Mouse (Mus musculus) spleen, adult 2 months (tissue): ENCODE data around the gene Zfp68. TPM values are rescaled to one million over a fixed set of nuclear protein-coding genes. Genes with fewer than 3 reads are reported as not detected.

Experiments used
- DNase-seq, 2 experiments: peaks; one replicate each; pipeline versions ENCODE4 v3.0.0 to v3.0.0-alpha.2; 2012 to 2021; ENCODE audit warnings: low spot score in 2 of 2, low read depth in 1 of 2
- H3K27ac ChIP-seq: fragments of 200-500 bp; 2 replicates; pipeline ENCODE4 v1.5.1; 2012; ENCODE audit warnings: low read length, inconsistent platforms; ENCODE audit not compliant: insufficient read depth
- H3K27me3 ChIP-seq: fragments of 200-500 bp; 2 replicates; pipeline ENCODE4 v1.6.1; 2012; ENCODE audit warnings: mild to moderate bottlenecking, moderate library complexity, low read length, inconsistent platforms; ENCODE audit not compliant: control insufficient read depth, insufficient read depth
- H3K36me3 ChIP-seq: fragments of 200-500 bp; 2 replicates; pipeline ENCODE4 v1.6.1; 2012; ENCODE audit warnings: mild to moderate bottlenecking, low read length, inconsistent platforms; ENCODE audit not compliant: control insufficient read depth, insufficient read depth
- H3K4me1 ChIP-seq: fragments of 200-500 bp; 2 replicates; pipeline ENCODE4 v1.6.1; 2011; ENCODE audit warnings: inconsistent platforms; ENCODE audit not compliant: control insufficient read depth, insufficient read depth, insufficient read length
- H3K4me3 ChIP-seq: fragments of 200-500 bp; 2 replicates; pipeline ENCODE4 v1.5.1; 2011; ENCODE audit warnings: mild to moderate bottlenecking, inconsistent platforms; ENCODE audit not compliant: insufficient read depth, insufficient read length; ENCODE audit errors: extremely low read depth
- CTCF ChIP-seq: fragments of 200-500 bp; IDR thresholded peaks from 2 replicates; pipeline ENCODE4 v1.5.1; 2011; ENCODE audit warnings: mild to moderate bottlenecking, inconsistent platforms; ENCODE audit not compliant: insufficient read depth, insufficient read length, insufficient replicate concordance; ENCODE audit errors: extremely low read depth
- POLR2A ChIP-seq: fragments of 200-500 bp; IDR thresholded peaks from 2 replicates; pipeline ENCODE4 v1.6.1; 2011; ENCODE audit warnings: low read depth, low read length, inconsistent platforms
- WGBS: fragments of 180-500 bp; shearing (Covaris S2); methylation state at CpG from one replicate; pipeline ENCODE4 v1.1.7; 2018; 5-methylcytosine and 5-hydroxymethylcytosine counted together
- polyA plus RNA-seq: library from polyadenylated mRNA; depleted of rRNA; stranded (reverse); fragments of >200 nt; gene quantifications from 2 replicates; pipeline ENCODE4 v1.2.3, GENCODE M21; 2012; rRNA removed

The Zfp68 gene
- 3.2 and 3.3 TPM in 2 replicates for polyA plus RNA-seq

DNA sequence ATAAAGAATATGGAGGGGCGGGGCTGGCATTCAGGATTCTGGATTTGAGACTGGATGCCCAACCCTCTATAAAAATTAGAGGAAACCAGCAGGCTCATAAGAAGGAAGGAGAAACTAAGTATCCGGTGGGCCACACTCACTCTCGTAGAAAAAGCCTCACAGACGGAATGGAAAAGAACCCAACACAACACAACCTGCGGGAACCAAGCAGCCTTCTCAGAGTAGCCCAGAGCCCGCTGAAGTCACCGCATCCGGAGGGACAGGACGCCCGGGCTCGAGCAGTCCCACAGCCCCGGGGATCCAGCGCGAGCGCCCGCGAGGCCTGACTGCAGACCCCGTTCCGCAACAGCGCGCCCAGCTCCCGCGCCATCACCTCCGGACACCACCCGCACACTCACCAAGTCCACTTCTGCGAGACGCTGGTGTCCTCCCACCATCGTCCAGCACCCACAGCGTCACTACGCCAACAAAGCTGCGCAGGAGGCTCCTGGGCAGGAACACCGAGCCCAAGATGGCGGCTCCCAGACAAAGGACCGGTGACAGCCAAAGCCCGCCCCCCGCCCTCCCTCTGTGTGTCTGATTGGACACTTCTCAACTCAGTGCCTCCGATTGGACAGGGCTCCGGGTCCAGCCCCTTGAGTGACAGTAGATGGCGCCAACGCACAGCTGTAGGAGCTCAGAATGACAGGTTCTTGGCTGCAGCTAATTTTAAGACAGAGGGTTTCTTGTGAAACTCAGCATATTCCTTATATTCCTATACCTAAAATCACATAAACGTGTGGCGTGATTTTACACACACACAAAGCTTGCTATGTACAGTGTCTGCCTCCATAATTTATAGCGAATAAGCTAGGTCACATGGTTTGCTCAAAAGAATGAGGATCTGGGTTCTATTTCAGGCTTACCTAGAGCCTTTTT, at the start of gene Zfp68:
TSS of gene Zfp68 (minus strand) at position 551 of the 918 bp plus-strand sequence.
- Histone ChIP-seq H3K36me3 (peaks cover 16% of the 10 kb centered on the region), H3K27me3 (no peaks in the 10 kb centered on the region), H3K27ac (peak within 1 kb of the TSS; percentile 93), H3K4me1 (peaks cover 2% of the 10 kb centered on the region; the same call in 1 of the 2 replicates), H3K4me3 (peak within 1 kb of the TSS; percentile 86)
- TF ChIP-seq POLR2A (peak; percentile 89), CTCF (peak; percentile 28; the same call in 1 of the 2 replicates)
- peak; percentile 89 to 94 for DNase-seq
- under 1% methylated on average over 43 of the region's 43 CpGs for WGBS

DNA sequence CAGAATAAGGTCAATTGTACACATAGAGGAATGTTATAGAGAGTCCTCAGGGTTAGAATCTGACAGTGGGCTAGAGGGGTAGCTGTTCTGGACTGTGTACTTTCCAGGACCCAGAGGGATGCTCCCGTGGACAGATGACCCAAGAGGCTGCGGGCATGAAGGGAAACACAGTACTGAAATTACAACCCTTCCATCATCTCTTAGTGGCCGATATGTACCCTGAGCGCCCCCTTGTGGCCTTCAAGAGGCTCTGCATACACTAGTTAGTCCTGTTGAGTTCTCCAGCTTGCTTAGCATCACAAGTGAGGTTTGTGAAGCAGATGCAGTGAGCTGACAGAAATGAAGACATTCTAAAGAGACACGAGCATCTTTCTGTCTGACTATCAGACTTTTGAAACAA, 39.4 kb upstream of the Zfp68 start:
- no peaks in the 10 kb centered on the region for H3K4me1 ChIP-seq
- no peak for TF ChIP-seq POLR2A
- peak; percentile 66; the same call in 1 of the 2 replicates for TF ChIP-seq CTCF
- H3K36me3 ChIP-seq: no peaks in the 10 kb centered on the region
- 9% methylated on average over 5 of the region's 5 CpGs for WGBS
- H3K27me3 ChIP-seq: no peaks in the 10 kb centered on the region
- H3K4me3 ChIP-seq: no peak overlapping the region
- peak; percentile 17 to 59 for DNase-seq
- no peak overlapping the region for H3K27ac ChIP-seq

DNA sequence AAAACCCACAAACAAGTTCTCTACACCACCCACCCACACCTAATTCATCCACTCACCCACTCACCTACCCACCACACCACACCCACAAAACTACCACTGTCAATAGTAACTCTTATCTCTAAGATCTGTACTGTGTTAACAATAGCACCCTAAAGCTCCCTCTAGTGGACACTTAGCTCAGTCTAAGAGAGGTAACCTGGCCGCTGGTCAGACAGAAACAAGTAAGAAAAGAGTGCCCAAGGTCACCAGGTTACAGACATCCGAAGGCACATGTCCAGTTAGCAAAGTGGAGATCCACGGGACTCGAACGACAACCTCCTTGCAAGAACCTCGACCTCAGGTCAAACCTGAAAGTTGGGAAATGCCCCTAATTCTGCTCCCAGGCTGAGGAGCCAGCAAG, 38.3 kb upstream of the Zfp68 start:
- TF ChIP-seq POLR2A: no peak
- TF ChIP-seq CTCF: no peak
- Histone ChIP-seq H3K36me3 (no peaks in the 10 kb centered on the region), H3K4me1 (no peaks in the 10 kb centered on the region), H3K27ac (no peak overlapping the region), H3K27me3 (no peaks in the 10 kb centered on the region), H3K4me3 (no peak overlapping the region)
- peak; percentile 6 to 45 for DNase-seq
- WGBS: 38% methylated on average over 6 of the region's 6 CpGs

DNA sequence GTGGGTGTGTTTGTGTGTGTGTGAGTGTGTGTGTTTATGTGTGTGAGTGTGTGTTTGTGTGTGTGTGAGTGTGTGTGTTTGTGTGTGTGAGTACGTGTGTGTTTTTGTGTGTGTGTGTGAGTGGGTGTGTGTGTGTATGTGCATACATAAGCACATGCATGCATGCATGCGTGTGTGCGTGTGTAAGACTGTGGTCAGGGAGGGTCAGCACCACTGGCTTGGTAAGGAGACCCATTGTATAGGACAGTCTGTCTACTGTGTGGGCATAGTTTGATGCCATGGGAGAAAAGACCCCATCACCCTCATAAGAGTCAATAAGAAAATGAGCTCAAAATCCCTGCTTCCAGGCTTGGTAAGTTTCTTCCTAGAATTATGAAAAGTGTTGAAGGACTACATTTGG, 37.8 kb upstream of the Zfp68 start:
- Histone ChIP-seq H3K27me3 (no peaks in the 10 kb centered on the region), H3K36me3 (no peaks in the 10 kb centered on the region), H3K27ac (no peak overlapping the region), H3K4me3 (no peak overlapping the region), H3K4me1 (no peaks in the 10 kb centered on the region)
- TF ChIP-seq CTCF (no peak), POLR2A (no peak)
- DNase-seq: no peak
- WGBS: 91% methylated on average over 3 of the region's 3 CpGs

DNA sequence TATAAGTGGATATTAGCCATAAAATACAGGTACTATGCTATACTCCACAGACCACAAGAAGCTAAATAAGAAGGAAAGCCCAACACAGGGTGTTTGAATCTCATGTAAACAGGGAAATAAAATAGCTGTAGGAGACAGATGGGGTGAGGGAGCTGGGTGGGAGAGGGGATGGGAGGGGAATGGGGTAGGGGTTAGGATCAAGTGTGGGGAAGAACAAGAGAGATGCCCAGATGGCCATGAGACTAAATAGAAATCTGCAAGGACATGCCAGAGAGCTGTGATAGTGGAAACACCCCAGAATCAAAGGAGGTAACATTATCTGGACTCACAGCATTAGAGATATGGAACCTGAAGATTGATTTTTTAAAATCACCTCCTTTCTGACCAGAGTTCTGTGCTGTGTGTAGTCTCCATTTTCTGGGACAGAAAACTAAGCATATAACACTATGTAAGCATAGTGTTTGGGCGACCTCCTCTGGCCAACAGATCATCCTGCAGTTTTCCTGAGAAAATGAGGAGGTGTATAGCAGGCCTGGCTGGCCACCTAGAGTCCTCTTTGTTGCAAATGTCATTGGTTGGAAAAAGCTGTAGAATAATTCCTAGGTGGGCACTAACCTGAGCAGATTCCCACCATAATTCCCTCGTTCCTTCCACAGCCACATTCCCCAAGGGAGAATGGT, 37.1 kb upstream of the Zfp68 start:
- H3K27ac ChIP-seq: no peak overlapping the region
- peak; percentile 25; the same call in 1 of the 2 replicates for TF ChIP-seq CTCF
- TF ChIP-seq POLR2A: no peak

DNA sequence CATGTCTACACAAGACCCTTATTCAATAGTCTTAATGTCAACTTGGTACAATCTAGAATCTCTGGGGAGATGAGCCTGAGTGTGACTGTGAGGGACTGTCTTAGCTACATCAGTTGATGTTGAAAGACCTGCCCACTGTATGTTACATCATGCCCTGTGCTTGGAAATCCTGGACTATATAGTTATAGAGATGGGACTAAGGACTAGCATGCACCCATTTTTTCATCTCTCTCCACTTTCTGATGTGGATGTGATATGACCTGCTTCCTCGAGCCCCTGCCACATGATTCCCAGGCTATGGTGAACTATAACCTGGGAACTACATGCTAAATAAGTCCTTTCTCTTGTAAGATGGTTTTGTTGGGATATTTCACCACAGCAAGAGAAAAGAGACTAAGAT, 33.4 kb upstream of the Zfp68 start:
- H3K27me3 ChIP-seq: no peaks in the 10 kb centered on the region
- H3K36me3 ChIP-seq: peaks cover 1% of the 10 kb centered on the region; the same call in 1 of the 2 replicates
- TF ChIP-seq CTCF (no peak), POLR2A (no peak)
- H3K27ac ChIP-seq: no peak overlapping the region
- no peaks in the 10 kb centered on the region for H3K4me1 ChIP-seq
- 77% methylated on average over 1 of the region's 1 CpGs for WGBS
- no peak for DNase-seq
- H3K4me3 ChIP-seq: no peak overlapping the region

More for the DNA sequence above, 37.1 kb upstream of the Zfp68 start:
- Histone ChIP-seq H3K4me3 (no peak overlapping the region), H3K27me3 (no peaks in the 10 kb centered on the region), H3K36me3 (no peaks in the 10 kb centered on the region), H3K4me1 (no peaks in the 10 kb centered on the region)
- 29% methylated on average over 2 of the region's 2 CpGs for WGBS
- DNase-seq: peak in 1 of 2 experiments; percentile 23
